Mouse (Mus musculus): ENCODE data around the gene Gatb.

- TF ChIP-seq CTCF (IDR thresholded peaks at IDR 0.05; ENCODE audit: low read depth, low read length) (no peak), GATA1 (IDR thresholded peaks at IDR 0.05; ENCODE audit: borderline replicate concordance, low read length) (no peak)
Measured at GRCm38 (mm10) chr3:85633733-85634132, 59.8 kb downstream of the Gatb start.
